Mouse (Mus musculus) thymus, adult 2 months (tissue): Measurements from ENCODE around the gene Mrm2. TPM values are rescaled to one million over a fixed set of nuclear protein-coding genes. Genes with fewer than 3 reads are reported as not detected.

Source experiments
- DNase-seq: peaks from one replicate; pipeline ENCODE4 v3.0.0; 2021
- H3K27ac ChIP-seq: fragments of 200-500 bp; 2 replicates; pipeline ENCODE4 v1.5.1; 2012; ENCODE audit warnings: low read length, control low read depth; ENCODE audit not compliant: control insufficient read depth, insufficient read depth
- H3K27me3 ChIP-seq: fragments of 200-500 bp; 2 replicates; pipeline ENCODE4 v1.6.1; 2012; ENCODE audit warnings: mild to moderate bottlenecking, low read length, moderate library complexity, mixed read lengths; ENCODE audit not compliant: control insufficient read depth, insufficient read depth
- H3K36me3 ChIP-seq: fragments of 200-500 bp; 2 replicates; pipeline ENCODE4 v1.6.1; 2012; ENCODE audit warnings: mild to moderate bottlenecking, low read length, moderate library complexity; ENCODE audit not compliant: control insufficient read depth, insufficient read depth
- H3K4me1 ChIP-seq: fragments of 200-500 bp; replicated peaks from 2 replicates; pipeline ENCODE4 v1.6.1; 2012; ENCODE audit warnings: low read length; ENCODE audit not compliant: control insufficient read depth, insufficient read depth
- H3K4me3 ChIP-seq: fragments of 200-500 bp; 2 replicates; pipeline ENCODE4 v1.5.1; 2012; ENCODE audit warnings: mild to moderate bottlenecking, low read length, control low read depth, moderate library complexity; ENCODE audit not compliant: control insufficient read depth, insufficient read depth
- CTCF ChIP-seq: fragments of 200-500 bp; IDR thresholded peaks from 2 replicates; pipeline ENCODE4 v1.5.1; 2012; ENCODE audit warnings: mild to moderate bottlenecking, control low read depth, low read length, moderate library complexity, borderline replicate concordance; ENCODE audit not compliant: control insufficient read depth, poor library complexity, insufficient read depth; ENCODE audit errors: extremely low read depth
- POLR2A ChIP-seq: fragments of 200-500 bp; IDR thresholded peaks from 2 replicates; pipeline ENCODE4 v1.6.1; 2012; ENCODE audit warnings: mild to moderate bottlenecking, low read length, control low read depth, moderate library complexity; ENCODE audit not compliant: control insufficient read depth, poor library complexity, insufficient read depth; ENCODE audit errors: extremely low read depth
- WGBS: fragments of 180-500 bp; shearing (Covaris S2); methylation state at CpG from one replicate; pipeline ENCODE4 v1.1.7; 2018; 5-methylcytosine and 5-hydroxymethylcytosine counted together
- polyA plus RNA-seq: library from polyadenylated mRNA; depleted of rRNA; stranded (reverse); fragments of >200 nt; gene quantifications from 2 replicates; pipeline ENCODE4 v1.2.3, GENCODE M21; 2012

The Mrm2 gene
- polyA plus RNA-seq, 1 experiment: 9.0 TPM

GRCm38 (mm10) chr5:140306016-140306415 lies 25.7 kb downstream of the Mrm2 start:
- Histone ChIP-seq H3K36me3 (peaks cover 80% of the 10 kb centered on the region), H3K27me3 (no peaks in the 10 kb centered on the region), H3K4me3 (no peak overlapping the region), H3K27ac (no peak overlapping the region), H3K4me1 (no peaks in the 10 kb centered on the region)
- 94% methylated on average over 8 of the region's 8 CpGs for WGBS
- TF ChIP-seq CTCF (no peak), POLR2A (no peak)
- DNase-seq: no peak

GRCm38 (mm10) chr5:140298291-140298690 lies 33.4 kb downstream of the Mrm2 start:
- TF ChIP-seq CTCF (no peak), POLR2A (no peak)
- Histone ChIP-seq H3K4me3 (no peak overlapping the region), H3K4me1 (no peaks in the 10 kb centered on the region), H3K36me3 (peaks cover 51% of the 10 kb centered on the region), H3K27me3 (no peaks in the 10 kb centered on the region), H3K27ac (no peak overlapping the region)
- DNase-seq: no peak
- 100% methylated on average over 3 of the region's 4 CpGs for WGBS

- H3K36me3 ChIP-seq: peaks cover 21% of the 10 kb centered on the region
- H3K27ac ChIP-seq: no peak overlapping the region
- peaks cover 25% of the 10 kb centered on the region for H3K4me1 ChIP-seq
- DNase-seq: peak; percentile 85
- H3K4me3 ChIP-seq: no peak overlapping the region
- TF ChIP-seq POLR2A: no peak
- TF ChIP-seq CTCF: peak; percentile 35; the same call in 1 of the 2 replicates
- H3K27me3 ChIP-seq: no peaks in the 10 kb centered on the region
- 94% methylated on average over 1 of the region's 1 CpGs for WGBS
These were observed 39.5 kb downstream of the Mrm2 start for GRCm38 (mm10) chr5:140292152-140292551.

- Histone ChIP-seq H3K36me3 (peaks cover 8% of the 10 kb centered on the region), H3K4me3 (no peak overlapping the region), H3K27me3 (no peaks in the 10 kb centered on the region), H3K4me1 (peaks cover 47% of the 10 kb centered on the region), H3K27ac (no peak overlapping the region)
- TF ChIP-seq POLR2A: no peak
- TF ChIP-seq CTCF: no peak
- WGBS: 100% methylated on average over 2 of the region's 2 CpGs
- no peak for DNase-seq
These were observed 42.5 kb downstream of the Mrm2 start for GRCm38 (mm10) chr5:140289161-140289560.

- TF ChIP-seq CTCF (no peak), POLR2A (no peak)
- H3K36me3 ChIP-seq: peaks cover 8% of the 10 kb centered on the region; the same call in 1 of the 2 replicates
- H3K4me1 ChIP-seq: peaks cover 50% of the 10 kb centered on the region
- peak overlapping the region; percentile 36; the same call in 1 of the 2 replicates for H3K27ac ChIP-seq
- no peaks in the 10 kb centered on the region for H3K27me3 ChIP-seq
- no peak overlapping the region for H3K4me3 ChIP-seq
- 97% methylated on average over 3 of the region's 3 CpGs for WGBS
- no peak for DNase-seq
These were observed 43.4 kb downstream of the Mrm2 start for GRCm38 (mm10) chr5:140288287-140288686.

- Histone ChIP-seq H3K27ac (no peak overlapping the region), H3K4me3 (no peak overlapping the region), H3K27me3 (no peaks in the 10 kb centered on the region), H3K4me1 (peaks cover 61% of the 10 kb centered on the region), H3K36me3 (0 out of 2 replicates have a peak, but pooled peaks cover 3% of the 10 kb centered on the region)
- TF ChIP-seq POLR2A (no peak), CTCF (no peak)
- no peak for DNase-seq
- WGBS: 100% methylated on average over 2 of the region's 2 CpGs
These were observed 46.9 kb downstream of the Mrm2 start for GRCm38 (mm10) chr5:140284761-140285160.

GRCm38 (mm10) chr5:140284011-140284410 lies 47.7 kb downstream of the Mrm2 start:
- DNase-seq: no peak
- Histone ChIP-seq H3K4me3 (no peak overlapping the region), H3K36me3 (0 out of 2 replicates have a peak, but pooled peaks cover 3% of the 10 kb centered on the region), H3K27ac (no peak overlapping the region), H3K27me3 (no peaks in the 10 kb centered on the region), H3K4me1 (peaks cover 65% of the 10 kb centered on the region)
- TF ChIP-seq CTCF (no peak), POLR2A (no peak)
- WGBS: 97% methylated on average over 2 of the region's 2 CpGs
